Mouse (Mus musculus) heart, adult 2 months (tissue): Measurements from ENCODE around the gene Rnf227. TPM values are rescaled to one million over a fixed set of nuclear protein-coding genes. Genes with fewer than 3 reads are reported as not detected.

Experiments used
- DNase-seq, 2 experiments: peaks; one replicate each; pipeline ENCODE4 v3.0.0; 2021
- H3K27ac ChIP-seq: fragments of 200-600 bp; 2 replicates; pipeline ENCODE4 v1.8.1; 2022
- H3K27me3 ChIP-seq: fragments of 200-500 bp; 2 replicates; pipeline ENCODE4 v1.6.1; 2012; ENCODE audit warnings: mild to moderate bottlenecking, low read length, inconsistent platforms, mixed read lengths; ENCODE audit not compliant: control insufficient read depth, insufficient read depth
- H3K36me3 ChIP-seq: fragments of 200-500 bp; 2 replicates; pipeline ENCODE4 v1.6.1; 2012; ENCODE audit warnings: low read length, inconsistent platforms; ENCODE audit not compliant: control insufficient read depth, insufficient read depth
- H3K4me1 ChIP-seq: fragments of 200-500 bp; 2 replicates; pipeline ENCODE4 v1.6.1; 2011; ENCODE audit warnings: low read length; ENCODE audit not compliant: control insufficient read depth, insufficient read depth
- H3K4me3 ChIP-seq: fragments of 200-600 bp; 2 replicates; pipeline ENCODE4 v1.8.1; 2022
- H3K79me2 ChIP-seq: fragments of 200-500 bp; replicated peaks from 2 replicates; pipeline ENCODE4 v1.6.1; 2012; ENCODE audit warnings: mild to moderate bottlenecking, inconsistent platforms, low read length, moderate library complexity, mixed read lengths; ENCODE audit not compliant: control insufficient read depth, insufficient read depth
- H3K9ac ChIP-seq: fragments of 200-500 bp; 2 replicates; pipeline ENCODE4 v1.6.1; 2012; ENCODE audit warnings: low read depth, mild to moderate bottlenecking, control low read depth, inconsistent platforms, low read length, mixed read lengths
- CTCF ChIP-seq: fragments of 200-600 bp; IDR thresholded peaks from 2 replicates; pipeline ENCODE4 v1.8.1; 2022; ENCODE audit warnings: antibody characterized with exemption, mild to moderate bottlenecking, moderate library complexity
- EP300 ChIP-seq: fragments of 200-500 bp; IDR thresholded peaks from 2 replicates; pipeline ENCODE4 v1.6.1; 2011; ENCODE audit warnings: low read depth, low read length, control low read depth; ENCODE audit not compliant: insufficient read depth
- POLR2A ChIP-seq: fragments of 200-500 bp; IDR thresholded peaks from 2 replicates; pipeline ENCODE4 v1.6.1; 2011; ENCODE audit warnings: mild to moderate bottlenecking, low read depth, low read length, control low read depth; ENCODE audit not compliant: insufficient read depth
- WGBS: fragments of 180-500 bp; shearing (Covaris S2); methylation state at CpG from one replicate; pipeline ENCODE4 v1.1.7; 2018; 5-methylcytosine and 5-hydroxymethylcytosine counted together
- intact Hi-C: fragments of 180-260 bp; cut with DNase I; formaldehyde crosslinking; loops from one replicate; pipeline ENCODE4 v1.15.1; 2025
- polyA plus RNA-seq: library from polyadenylated mRNA; depleted of rRNA; stranded (reverse); fragments of >200 nt; gene quantifications from 2 replicates; pipeline ENCODE4 v1.2.3, GENCODE M21; 2012
- total RNA-seq, 2 experiments: library from RNA; stranded (reverse); gene quantifications; 2 replicates each; pipeline ENCODE4 v1.2.3; 2021

Gene Rnf227
- total and polyA plus RNA-seq, 3 experiments: 0.31 to 0.51 (median 0.36) TPM

GRCm38 (mm10) chr11:69326408-69327156 lies 13.7 kb upstream of the Rnf227 start:
- Histone ChIP-seq H3K27me3 (peaks cover 1% of the 10 kb centered on the region; the same call in 1 of the 2 replicates), H3K27ac (peak overlapping the region; percentile 24), H3K4me1 (peaks cover 10% of the 10 kb centered on the region), H3K4me3 (peak overlapping the region; percentile 68), H3K79me2 (no peaks in the 10 kb centered on the region), H3K9ac (peak overlapping the region; percentile 76), H3K36me3 (no peaks in the 10 kb centered on the region)
- intact Hi-C loops: loop anchor here (2.0 to 10.0 kb wide), 2 partner anchors 38 to 262 kb away; no protein-coding TSS in a partner anchor
- 3% methylated on average over 45 of the region's 45 CpGs for WGBS
- TF ChIP-seq EP300 (no peak), POLR2A (no peak), CTCF (no peak)
- DNase-seq: no peak

- Histone ChIP-seq H3K27ac (no peak overlapping the region), H3K4me1 (peaks cover 11% of the 10 kb centered on the region), H3K27me3 (peaks cover 1% of the 10 kb centered on the region; the same call in 1 of the 2 replicates), H3K4me3 (no peak overlapping the region), H3K79me2 (no peaks in the 10 kb centered on the region), H3K36me3 (no peaks in the 10 kb centered on the region), H3K9ac (no peak overlapping the region)
- DNase-seq: no peak
- intact Hi-C loops: loop anchor here (2.0 to 10.0 kb wide), 2 partner anchors 38 to 262 kb away; no protein-coding TSS in a partner anchor
- WGBS: 45% methylated on average over 9 of the region's 9 CpGs
- TF ChIP-seq POLR2A (no peak), EP300 (no peak), CTCF (no peak)
Observed at GRCm38 (mm10) chr11:69327157-69327442, 13.2 kb upstream of the Rnf227 start.

- WGBS: 56% methylated on average over 6 of the region's 6 CpGs
- Histone ChIP-seq H3K27me3 (peaks cover 1% of the 10 kb centered on the region; the same call in 1 of the 2 replicates), H3K79me2 (no peaks in the 10 kb centered on the region), H3K4me1 (peaks cover 12% of the 10 kb centered on the region), H3K27ac (no peak overlapping the region), H3K4me3 (no peak overlapping the region), H3K36me3 (no peaks in the 10 kb centered on the region), H3K9ac (no peak overlapping the region)
- TF ChIP-seq POLR2A (no peak), EP300 (no peak), CTCF (no peak)
- DNase-seq: no peak
- intact Hi-C loops: loop anchor here (2.0 to 10.0 kb wide), 2 partner anchors 37 to 263 kb away; no protein-coding TSS in a partner anchor
Observed at GRCm38 (mm10) chr11:69327648-69328047, 12.6 kb upstream of the Rnf227 start.

- H3K9ac ChIP-seq: no peak overlapping the region
- H3K36me3 ChIP-seq: no peaks in the 10 kb centered on the region
- no peaks in the 10 kb centered on the region for H3K79me2 ChIP-seq
- intact Hi-C loops: loop anchor here (10.0 kb wide), 1 partner anchor 264 kb away; no protein-coding TSS in a partner anchor
- no peak overlapping the region for H3K4me3 ChIP-seq
- no peak for DNase-seq
- H3K27ac ChIP-seq: no peak overlapping the region
- H3K4me1 ChIP-seq: peaks cover 10% of the 10 kb centered on the region
- peaks cover 1% of the 10 kb centered on the region; the same call in 1 of the 2 replicates for H3K27me3 ChIP-seq
- WGBS: 90% methylated on average over 6 of the region's 6 CpGs
- TF ChIP-seq POLR2A (no peak), CTCF (no peak), EP300 (no peak)
Observed at GRCm38 (mm10) chr11:69328517-69328916, 11.7 kb upstream of the Rnf227 start.

- Histone ChIP-seq H3K36me3 (no peaks in the 10 kb centered on the region), H3K27me3 (peaks cover 1% of the 10 kb centered on the region; the same call in 1 of the 2 replicates), H3K27ac (no peak overlapping the region), H3K4me3 (no peak overlapping the region), H3K79me2 (no peaks in the 10 kb centered on the region), H3K9ac (no peak overlapping the region), H3K4me1 (peaks cover 4% of the 10 kb centered on the region)
- DNase-seq: no peak
- intact Hi-C loops: no loop called here
- no peak for TF ChIP-seq POLR2A
- TF ChIP-seq CTCF: no peak
- TF ChIP-seq EP300: no peak
- 91% methylated on average over 6 of the region's 6 CpGs for WGBS
Observed at GRCm38 (mm10) chr11:69331152-69331551, 9.1 kb upstream of the Rnf227 start.

GRCm38 (mm10) chr11:69331929-69332405 lies 8.3 kb upstream of the Rnf227 start:
- Histone ChIP-seq H3K27ac (peak overlapping the region; percentile 72), H3K79me2 (no peaks in the 10 kb centered on the region)
- intact Hi-C loops: no loop called here

More at GRCm38 (mm10) chr11:69331929-69332405, 8.3 kb upstream of the Rnf227 start:
- no peaks in the 10 kb centered on the region for H3K36me3 ChIP-seq
- H3K4me1 ChIP-seq: peaks cover 4% of the 10 kb centered on the region
- WGBS: 1% methylated on average over 24 of the region's 24 CpGs
- H3K27me3 ChIP-seq: no peaks in the 10 kb centered on the region
- peak overlapping the region; percentile 84 for H3K9ac ChIP-seq
- TF ChIP-seq EP300 (peak; percentile 73), CTCF (no peak), POLR2A (peak; percentile 87)
- H3K4me3 ChIP-seq: peak overlapping the region; percentile 83
- DNase-seq: peak; percentile 78 to 81
